Mouse (Mus musculus) thymus, postnatal 4 days (tissue): ENCODE data around the gene Aldh1a1.

Source experiments
- DNase-seq: peaks from one replicate; pipeline ENCODE4 v3.0.0; 2021

The Aldh1a1 gene

DNA sequence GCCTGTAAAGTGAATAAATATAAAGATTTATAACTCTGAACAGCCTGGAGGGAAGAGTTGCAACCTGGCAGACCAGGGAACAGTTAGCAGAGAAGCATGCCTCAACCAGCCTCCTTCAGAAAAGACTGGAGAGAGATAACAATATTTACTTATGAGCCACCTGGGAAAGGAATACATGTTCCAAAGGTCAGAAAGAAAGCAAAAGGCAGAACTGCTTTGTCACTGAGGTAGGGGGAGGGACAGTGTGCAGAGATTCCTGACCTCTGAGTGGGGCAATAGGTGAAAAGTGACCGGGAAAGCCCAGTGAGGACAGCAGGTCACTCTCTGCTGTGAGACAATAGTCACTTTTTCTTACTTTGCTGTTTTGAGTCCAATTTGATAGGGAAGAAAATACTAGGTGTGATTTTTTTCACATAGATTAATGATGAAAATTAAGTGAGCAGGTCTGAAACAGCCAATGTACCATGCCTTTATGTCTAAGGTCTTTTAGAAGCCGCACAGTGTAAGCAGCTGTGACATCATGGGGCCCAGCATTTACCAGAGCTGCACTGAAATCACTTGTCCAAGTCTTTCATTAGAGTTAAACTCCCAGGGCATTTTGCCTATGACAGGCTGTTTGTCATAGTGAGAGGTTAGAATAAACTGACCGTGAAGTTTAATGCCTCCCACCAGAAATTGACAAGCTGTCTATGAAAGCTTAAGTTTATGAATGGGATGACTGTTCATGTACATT, 161.8 kb downstream of the Aldh1a1 start:
- no peak for DNase-seq

DNA sequence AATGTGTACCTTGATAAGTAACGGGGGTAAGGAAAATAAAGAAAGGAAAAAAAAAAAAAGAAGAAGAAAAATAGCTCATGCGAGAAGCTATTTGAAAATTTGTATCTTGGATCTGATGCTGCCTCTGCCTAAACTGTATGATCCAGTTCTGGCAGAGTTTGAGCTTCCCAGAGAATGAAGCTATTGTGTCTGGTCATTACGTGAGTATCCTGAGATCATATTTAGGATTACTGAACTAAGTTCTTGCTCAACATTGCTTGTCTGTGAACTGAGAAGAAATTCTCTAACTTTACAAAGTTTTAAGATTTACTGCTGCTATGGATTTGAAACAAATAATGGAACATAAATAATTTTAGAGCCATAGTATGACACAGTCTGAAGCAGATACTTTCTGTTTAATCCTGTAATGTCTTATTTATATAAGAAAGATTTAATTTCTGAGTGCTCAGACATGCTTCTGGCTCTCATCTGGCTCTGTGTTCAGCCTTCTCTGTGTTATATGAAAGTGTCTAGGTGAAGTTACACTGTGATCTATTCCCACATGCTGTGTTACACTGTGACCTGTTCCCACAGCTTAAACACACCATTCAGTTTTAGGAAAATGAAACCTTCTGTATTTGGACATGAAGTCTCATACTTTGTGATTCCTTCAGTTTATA, 185.3 kb downstream of the Aldh1a1 start:
- no peak for DNase-seq
